Mouse (Mus musculus) frontal cortex, postnatal 36 days (tissue): ENCODE results near the gene Bnc2.

Experiments used
- DNase-seq, 2 experiments: peaks; one replicate each; pipeline ENCODE4 v3.0.0; 2022; ENCODE audit warnings: low spot score in 2 of 2

The Bnc2 gene

GRCm38 (mm10) chr4:84632832-84633789, 42.0 kb downstream of the Bnc2 start:
- no peak for DNase-seq

GRCm38 (mm10) chr4:84627616-84628015, 47.5 kb downstream of the Bnc2 start:
- DNase-seq, result no peak

GRCm38 (mm10) chr4:84623312-84623711, 51.8 kb downstream of the Bnc2 start:
- DNase-seq, result no peak

GRCm38 (mm10) chr4:84621785-84622184, 53.3 kb downstream of the Bnc2 start:
- no peak for DNase-seq

GRCm38 (mm10) chr4:84609861-84610260, 65.2 kb downstream of the Bnc2 start:
- DNase-seq, result no peak

GRCm38 (mm10) chr4:84604461-84604860, 70.6 kb downstream of the Bnc2 start:
- no peak for DNase-seq

GRCm38 (mm10) chr4:84580260-84580952, 94.7 kb downstream of the Bnc2 start:
- DNase-seq, result no peak

GRCm38 (mm10) chr4:84578296-84578695, 96.8 kb downstream of the Bnc2 start:
- DNase-seq, result no peak

GRCm38 (mm10) chr4:84566123-84566522, 109.0 kb downstream of the Bnc2 start:
- DNase-seq, result no peak

- DNase-seq, result peak; percentile 20 to 31
These were observed 129.7 kb downstream of the Bnc2 start for GRCm38 (mm10) chr4:84545204-84545871.

GRCm38 (mm10) chr4:84544646-84545045, 130.4 kb downstream of the Bnc2 start:
- no peak for DNase-seq

- DNase-seq, result no peak
These were observed 134.5 kb downstream of the Bnc2 start for GRCm38 (mm10) chr4:84540531-84540930.

- DNase-seq, result no peak
These were observed 135.7 kb downstream of the Bnc2 start for GRCm38 (mm10) chr4:84539396-84539795.

- no peak for DNase-seq
These were observed 145.9 kb downstream of the Bnc2 start for GRCm38 (mm10) chr4:84528886-84529789.

GRCm38 (mm10) chr4:84528358-84528757, 146.7 kb downstream of the Bnc2 start:
- DNase-seq, result no peak

GRCm38 (mm10) chr4:84527066-84527933, 147.8 kb downstream of the Bnc2 start:
- no peak for DNase-seq

- DNase-seq, result no peak
These were observed 151.3 kb downstream of the Bnc2 start for GRCm38 (mm10) chr4:84523651-84524221.

GRCm38 (mm10) chr4:84523211-84523610, 151.9 kb downstream of the Bnc2 start:
- DNase-seq, result no peak

- DNase-seq, result no peak
These were observed 153.5 kb downstream of the Bnc2 start for GRCm38 (mm10) chr4:84521562-84521961.

GRCm38 (mm10) chr4:84510466-84510865, 164.6 kb downstream of the Bnc2 start:
- no peak for DNase-seq
